Mouse (Mus musculus): ENCODE data around the gene St6galnac5. TPM values are rescaled to one million over a fixed set of nuclear protein-coding genes. Genes with fewer than 3 reads are reported as not detected.
A peak's percentile ranks its signal among the peaks of the same experiment; 100 is the strongest.

The St6galnac5 gene
- polyA plus RNA-seq (2016; fragmentation: Nextera tagmentation; extraction: Ambion mirVana): 0.05 and 0.10 TPM in 2 replicates

DNA sequence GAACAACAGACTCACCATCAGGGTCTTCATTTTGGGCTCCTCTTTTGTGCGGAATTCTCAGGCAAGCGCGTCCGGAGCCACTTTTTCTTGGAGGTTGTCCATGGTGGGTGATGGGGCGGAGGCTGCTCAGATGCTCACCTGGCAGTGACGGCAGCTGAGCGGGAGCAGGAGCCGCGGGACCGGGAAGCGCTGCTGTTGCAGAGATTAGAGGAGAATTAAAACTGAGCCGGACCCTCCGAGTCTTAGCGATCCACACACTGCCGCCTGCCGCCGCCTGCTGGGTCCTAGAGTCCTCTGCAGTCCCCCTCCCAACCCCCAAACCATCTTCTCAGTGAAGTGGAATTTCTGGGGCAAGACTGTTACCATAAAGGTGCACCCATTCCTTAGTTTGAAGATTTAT is at the start of gene St6galnac5:
TSS of gene St6galnac5 (minus strand) at position 259 of the 400 bp plus-strand sequence.
- WGBS (ENCODE audit: insufficient replicate concordance): 2% methylated on average over 17 of the region's 17 CpGs
- peak within 1 kb of the TSS; percentile 36 for H3K4me3 ChIP-seq
- no peak within 1 kb of the TSS for H3K9ac ChIP-seq
- H3K9me3 ChIP-seq (replicated peaks): no peaks in the 10 kb centered on the region
- H3K4me1 ChIP-seq: peaks cover 26% of the 10 kb centered on the region
- H3K36me3 ChIP-seq: no peaks in the 10 kb centered on the region
- no peak for ATAC-seq
- H3K27me3 ChIP-seq (replicated peaks): peaks cover 55% of the 10 kb centered on the region
- peak within 1 kb of the TSS; percentile 55 for H3K4me2 ChIP-seq
- no peak within 1 kb of the TSS for H3K27ac ChIP-seq

DNA sequence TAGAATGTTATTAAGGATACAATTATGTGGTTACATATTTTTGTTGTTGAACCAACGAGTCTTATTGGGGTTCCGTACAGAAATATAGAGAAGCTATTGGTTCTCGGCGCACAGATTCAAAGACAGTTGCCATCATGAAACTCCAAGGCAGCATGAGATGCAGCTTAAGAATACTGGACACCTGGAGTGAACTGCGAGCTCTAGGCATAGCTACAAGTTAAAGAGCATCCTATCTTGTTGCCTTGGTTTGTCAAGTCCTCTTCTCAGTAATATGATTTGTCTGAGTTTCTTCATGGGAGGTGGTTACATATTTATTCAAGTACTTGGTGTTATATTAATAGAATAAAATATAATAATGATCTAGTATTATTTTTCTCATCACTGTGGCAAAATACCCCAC is 48.7 kb upstream of the St6galnac5 start:
- Histone ChIP-seq H3K36me3 (no peaks in the 10 kb centered on the region), H3K4me1 (no peaks in the 10 kb centered on the region), H3K27me3 (replicated peaks) (no peaks in the 10 kb centered on the region), H3K4me3 (no peak overlapping the region), H3K4me2 (no peak overlapping the region), H3K9ac (no peak overlapping the region), H3K9me3 (replicated peaks) (no peaks in the 10 kb centered on the region), H3K27ac (no peak overlapping the region)
- no peak for ATAC-seq
- 70% methylated on average over 5 of the region's 5 CpGs for WGBS (ENCODE audit: insufficient replicate concordance)

DNA sequence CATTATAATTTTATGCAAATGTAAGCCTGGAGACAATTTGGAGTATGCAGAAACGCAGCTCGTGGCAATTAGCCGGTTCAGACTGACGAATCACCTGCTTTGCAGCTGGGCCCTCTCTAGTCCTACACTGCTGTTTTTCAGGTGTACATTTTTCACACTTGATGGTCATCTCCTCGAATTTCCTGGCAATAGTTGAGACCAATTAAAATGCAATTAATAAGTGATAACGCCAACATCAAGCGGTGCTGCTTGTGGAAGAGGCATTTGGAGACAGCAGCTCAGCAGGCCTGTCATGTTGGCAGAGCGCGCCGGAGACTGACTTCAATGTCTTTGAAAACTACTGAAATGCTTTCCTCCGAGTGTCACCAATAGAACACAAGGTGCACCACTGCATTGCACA is 42.0 kb upstream of the St6galnac5 start:
- Histone ChIP-seq H3K9ac (no peak overlapping the region), H3K4me1 (no peaks in the 10 kb centered on the region), H3K4me3 (no peak overlapping the region), H3K27me3 (replicated peaks) (no peaks in the 10 kb centered on the region), H3K4me2 (no peak overlapping the region), H3K27ac (no peak overlapping the region), H3K9me3 (replicated peaks) (no peaks in the 10 kb centered on the region), H3K36me3 (no peaks in the 10 kb centered on the region)
- no peak for ATAC-seq
- 75% methylated on average over 11 of the region's 11 CpGs for WGBS (ENCODE audit: insufficient replicate concordance)

DNA sequence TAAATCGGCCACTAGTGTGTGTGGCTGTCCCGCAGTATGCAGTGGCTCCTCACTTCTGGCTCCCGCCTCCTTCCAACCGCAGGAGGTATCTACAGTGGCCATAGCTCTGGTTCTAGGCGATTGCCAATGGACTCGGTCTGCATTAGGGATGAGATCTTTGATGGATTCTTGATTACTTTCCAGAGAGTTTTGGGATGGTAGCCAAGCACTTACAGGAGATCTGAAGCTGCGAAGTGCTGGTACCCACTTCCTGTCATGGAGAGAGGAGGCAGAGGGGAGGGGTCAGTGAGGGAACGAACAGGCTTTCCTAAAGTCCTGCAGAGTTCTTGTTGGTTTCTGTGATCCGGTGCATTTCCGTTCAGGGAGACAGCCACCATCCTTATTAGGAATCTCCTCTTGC is 36.0 kb upstream of the St6galnac5 start:
- Histone ChIP-seq H3K27ac (no peak overlapping the region), H3K36me3 (no peaks in the 10 kb centered on the region), H3K4me2 (no peak overlapping the region), H3K4me1 (no peaks in the 10 kb centered on the region), H3K9ac (no peak overlapping the region), H3K9me3 (replicated peaks) (no peaks in the 10 kb centered on the region), H3K27me3 (replicated peaks) (0 out of 2 replicates have a peak, but pooled peaks cover 5% of the 10 kb centered on the region), H3K4me3 (no peak overlapping the region)
- no peak for ATAC-seq
- 59% methylated on average over 10 of the region's 10 CpGs for WGBS (ENCODE audit: insufficient replicate concordance)

DNA sequence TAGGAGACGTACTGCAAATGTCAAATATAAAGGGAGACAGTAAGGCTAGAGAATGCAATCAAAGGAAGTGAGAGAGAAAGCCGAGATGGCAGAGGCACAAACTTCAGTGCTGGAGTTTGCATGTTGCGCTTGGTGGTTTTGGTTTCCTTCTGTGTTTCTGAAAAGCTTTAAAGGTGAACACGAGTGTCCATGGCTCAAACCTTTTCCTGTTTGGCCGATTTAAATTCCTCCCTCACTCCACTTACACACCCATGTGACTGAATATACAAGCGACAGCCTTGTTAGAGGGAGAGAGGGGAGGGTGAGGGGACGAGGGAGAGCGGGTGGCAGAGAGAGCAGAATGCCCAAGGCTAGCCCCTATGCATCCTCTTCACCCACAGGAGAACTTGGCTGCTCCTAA is 34.3 kb upstream of the St6galnac5 start:
- no peak overlapping the region for H3K4me2 ChIP-seq
- no peaks in the 10 kb centered on the region for H3K36me3 ChIP-seq
- H3K27me3 ChIP-seq (replicated peaks): 0 out of 2 replicates have a peak, but pooled peaks cover 5% of the 10 kb centered on the region
- no peaks in the 10 kb centered on the region for H3K4me1 ChIP-seq
- no peaks in the 10 kb centered on the region for H3K9me3 ChIP-seq (replicated peaks)
- 49% methylated on average over 8 of the region's 8 CpGs for WGBS (ENCODE audit: insufficient replicate concordance)
- no peak for ATAC-seq
- no peak overlapping the region for H3K27ac ChIP-seq
- no peak overlapping the region for H3K4me3 ChIP-seq
- H3K9ac ChIP-seq: no peak overlapping the region

DNA sequence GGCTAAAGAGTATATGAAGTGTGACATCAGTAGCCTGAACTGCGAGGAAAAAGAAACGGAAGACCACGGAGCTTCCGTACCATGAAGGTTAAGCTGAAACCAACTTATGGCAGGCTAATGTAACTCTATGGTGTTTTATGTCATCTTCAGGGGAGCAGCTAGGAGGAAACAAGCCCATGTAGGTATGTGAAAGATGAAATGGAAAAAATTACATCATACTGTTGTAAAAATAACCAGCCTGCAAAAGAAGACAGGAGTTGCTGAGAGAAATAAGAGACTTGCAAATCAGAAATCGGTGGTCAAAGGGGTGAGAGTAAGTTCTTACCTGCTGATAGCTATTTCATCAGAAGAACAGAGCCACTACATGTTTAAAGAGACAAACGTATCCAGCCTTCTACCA is 24.8 kb upstream of the St6galnac5 start:
- no peak for ATAC-seq
- no peak overlapping the region for H3K4me2 ChIP-seq
- H3K9me3 ChIP-seq (replicated peaks): no peaks in the 10 kb centered on the region
- no peaks in the 10 kb centered on the region for H3K27me3 ChIP-seq (replicated peaks)
- no peaks in the 10 kb centered on the region for H3K4me1 ChIP-seq
- no peak overlapping the region for H3K4me3 ChIP-seq
- H3K9ac ChIP-seq: no peak overlapping the region
- no peaks in the 10 kb centered on the region for H3K36me3 ChIP-seq
- no peak overlapping the region for H3K27ac ChIP-seq
- 75% methylated on average over 6 of the region's 6 CpGs for WGBS (ENCODE audit: insufficient replicate concordance)

DNA sequence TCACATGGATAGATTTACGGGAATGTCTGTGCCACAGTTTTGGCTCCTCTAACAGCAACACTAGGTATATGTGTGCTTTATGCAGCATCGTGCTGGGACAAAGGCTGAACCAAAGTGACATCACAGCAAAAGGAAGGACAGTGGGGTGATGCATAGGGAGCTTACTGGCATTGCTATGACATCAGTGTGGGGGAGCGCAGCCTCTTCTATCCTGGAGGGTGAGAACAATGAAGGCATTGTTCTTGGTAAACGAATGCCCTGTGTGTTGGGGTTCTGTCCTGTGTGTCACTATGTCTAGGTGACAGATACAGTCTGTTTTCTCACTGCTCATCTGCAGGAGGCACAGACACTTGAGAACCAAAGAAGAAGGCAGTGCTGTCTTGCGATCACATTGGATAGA is 16.9 kb upstream of the St6galnac5 start:
- H3K4me1 ChIP-seq: no peaks in the 10 kb centered on the region
- no peaks in the 10 kb centered on the region for H3K9me3 ChIP-seq (replicated peaks)
- H3K36me3 ChIP-seq: no peaks in the 10 kb centered on the region
- 62% methylated on average over 5 of the region's 5 CpGs for WGBS (ENCODE audit: insufficient replicate concordance)
- no peaks in the 10 kb centered on the region for H3K27me3 ChIP-seq (replicated peaks)
- H3K9ac ChIP-seq: no peak overlapping the region
- no peak overlapping the region for H3K4me3 ChIP-seq
- H3K4me2 ChIP-seq: no peak overlapping the region
- H3K27ac ChIP-seq: no peak overlapping the region
- ATAC-seq: no peak

DNA sequence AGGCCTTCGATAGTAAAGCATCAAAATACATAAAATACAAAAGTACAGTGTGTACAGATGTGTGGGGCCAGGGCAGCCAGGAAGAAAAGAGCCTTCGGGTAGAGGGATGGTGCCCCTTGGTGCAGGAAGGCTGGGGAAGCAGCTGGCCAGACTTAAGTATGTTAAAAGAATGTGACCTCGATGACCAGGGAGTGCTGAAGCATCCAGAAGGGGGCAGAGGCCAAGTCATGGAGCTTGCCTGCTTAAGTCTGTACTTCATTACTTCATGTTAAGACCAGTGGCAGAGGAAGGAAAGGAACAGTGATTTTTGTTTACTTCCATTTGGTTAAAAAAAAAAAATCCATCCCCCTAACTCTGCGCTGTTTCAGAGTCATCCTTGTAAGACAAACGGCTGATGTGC is 16.1 kb upstream of the St6galnac5 start:
- H3K36me3 ChIP-seq: no peaks in the 10 kb centered on the region
- WGBS (ENCODE audit: insufficient replicate concordance): 62% methylated on average over 5 of the region's 5 CpGs
- H3K4me2 ChIP-seq: no peak overlapping the region
- ATAC-seq: no peak
- H3K9ac ChIP-seq: no peak overlapping the region
- H3K27ac ChIP-seq: no peak overlapping the region
- no peaks in the 10 kb centered on the region for H3K4me1 ChIP-seq
- H3K4me3 ChIP-seq: no peak overlapping the region
- no peaks in the 10 kb centered on the region for H3K9me3 ChIP-seq (replicated peaks)
- H3K27me3 ChIP-seq (replicated peaks): no peaks in the 10 kb centered on the region

DNA sequence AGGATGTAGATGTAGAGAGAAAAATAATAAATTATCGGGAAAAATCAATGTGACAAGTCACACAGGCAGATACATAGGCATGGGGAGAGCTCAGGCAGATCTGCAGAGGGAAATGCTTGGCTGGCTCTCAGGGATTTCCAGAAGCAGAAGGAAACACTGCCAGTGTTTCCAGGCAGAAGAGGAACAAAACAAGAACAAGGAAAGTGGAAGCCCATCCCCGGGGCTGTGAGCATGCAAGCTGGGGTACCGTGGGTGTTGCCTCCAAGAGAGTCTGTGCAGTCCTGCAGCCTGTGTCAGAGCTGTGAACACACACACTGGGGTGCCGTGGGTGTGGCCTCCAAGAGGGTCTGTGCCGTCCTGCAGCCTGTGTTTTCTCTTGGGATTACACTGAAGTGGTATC is 11.6 kb upstream of the St6galnac5 start:
- WGBS (ENCODE audit: insufficient replicate concordance): 42% methylated on average over 5 of the region's 5 CpGs

DNA sequence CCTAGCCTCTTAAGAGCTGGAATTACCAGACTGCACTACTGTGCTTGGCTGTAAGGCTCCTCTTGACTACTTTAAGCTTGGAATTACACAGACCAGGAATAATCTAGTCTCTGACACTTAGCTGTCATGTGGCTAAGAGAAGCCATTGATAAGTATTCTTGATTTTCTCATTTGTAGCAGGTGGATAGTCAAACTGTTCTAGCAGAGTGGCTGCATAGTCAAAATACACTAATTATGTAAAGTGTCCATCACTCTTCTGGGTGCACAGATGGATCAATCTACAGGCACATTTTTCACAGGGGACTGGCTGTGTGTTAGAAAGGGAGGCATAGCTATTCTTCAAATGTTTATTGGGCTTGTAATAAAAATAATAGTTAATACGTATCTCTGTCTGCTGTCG is 8.7 kb upstream of the St6galnac5 start:
- Histone ChIP-seq H3K4me3 (no peak overlapping the region), H3K9me3 (replicated peaks) (no peaks in the 10 kb centered on the region), H3K4me2 (no peak overlapping the region), H3K27me3 (replicated peaks) (no peaks in the 10 kb centered on the region), H3K27ac (no peak overlapping the region), H3K9ac (no peak overlapping the region), H3K4me1 (no peaks in the 10 kb centered on the region), H3K36me3 (no peaks in the 10 kb centered on the region)
- no peak for ATAC-seq
- WGBS (ENCODE audit: insufficient replicate concordance): 75% methylated on average over 2 of the region's 2 CpGs

More for the DNA sequence above, 11.6 kb upstream of the St6galnac5 start:
- Histone ChIP-seq H3K4me2 (no peak overlapping the region), H3K27me3 (replicated peaks) (no peaks in the 10 kb centered on the region), H3K9me3 (replicated peaks) (no peaks in the 10 kb centered on the region), H3K4me3 (no peak overlapping the region), H3K36me3 (no peaks in the 10 kb centered on the region), H3K9ac (no peak overlapping the region), H3K27ac (no peak overlapping the region), H3K4me1 (no peaks in the 10 kb centered on the region)
- ATAC-seq: no peak

DNA sequence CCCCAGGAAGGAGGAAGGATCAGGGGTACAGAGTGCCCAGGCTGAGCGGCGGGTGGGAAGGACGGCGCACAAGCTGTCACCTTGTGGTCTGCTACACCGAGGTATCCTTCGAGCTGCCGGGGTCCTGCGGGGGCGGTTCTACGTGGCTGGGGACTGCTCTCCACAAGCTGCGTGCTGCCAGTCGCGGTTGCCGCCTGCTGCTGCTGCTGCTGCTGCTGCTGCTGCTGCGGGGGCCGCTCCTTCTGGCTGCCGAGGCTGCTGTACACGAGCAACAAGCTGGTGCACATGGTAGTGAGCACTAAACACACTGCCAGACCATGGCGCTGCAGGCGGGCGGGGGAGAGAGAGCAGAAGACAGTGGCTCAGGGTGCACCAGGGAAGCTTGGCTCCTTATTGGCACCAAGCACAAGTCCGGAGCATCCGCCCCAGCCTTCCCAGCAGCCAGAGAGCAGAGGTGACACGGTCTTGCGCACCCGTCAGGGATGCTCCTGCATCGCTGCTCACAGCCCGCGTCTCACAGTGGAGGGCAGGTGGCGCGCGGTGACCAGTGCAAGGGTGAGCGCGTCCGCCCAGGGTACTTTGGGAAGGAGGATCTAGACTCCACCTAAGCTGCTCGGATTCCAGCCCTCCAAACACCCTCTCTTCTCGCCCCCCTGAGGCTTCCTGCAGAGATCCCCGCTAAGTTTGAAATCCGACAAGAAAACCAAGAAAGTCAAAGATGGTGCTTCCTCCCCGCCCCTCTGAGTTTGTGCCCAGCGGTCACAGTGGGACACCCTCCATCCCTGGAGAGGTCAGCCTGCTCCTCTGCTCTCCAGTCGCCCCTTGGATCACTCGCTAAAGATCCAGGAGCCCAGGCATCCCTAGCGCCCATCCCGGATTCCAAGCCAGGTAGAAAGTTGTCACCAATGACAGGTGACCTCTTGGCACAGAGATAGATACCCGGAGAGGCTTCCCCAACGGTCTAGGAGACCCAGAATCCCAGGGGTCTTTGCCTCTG is 770 bp downstream of the St6galnac5 start:
- Histone ChIP-seq H3K4me1 (peaks cover 26% of the 10 kb centered on the region), H3K9me3 (replicated peaks) (no peaks in the 10 kb centered on the region), H3K4me3 (peak overlapping the region; percentile 36), H3K27me3 (replicated peaks) (peaks cover 58% of the 10 kb centered on the region), H3K4me2 (peak overlapping the region; percentile 55), H3K27ac (no peak overlapping the region), H3K36me3 (no peaks in the 10 kb centered on the region), H3K9ac (no peak overlapping the region)
- WGBS (ENCODE audit: insufficient replicate concordance): 1% methylated on average over 47 of the region's 47 CpGs
- ATAC-seq: no peak

DNA sequence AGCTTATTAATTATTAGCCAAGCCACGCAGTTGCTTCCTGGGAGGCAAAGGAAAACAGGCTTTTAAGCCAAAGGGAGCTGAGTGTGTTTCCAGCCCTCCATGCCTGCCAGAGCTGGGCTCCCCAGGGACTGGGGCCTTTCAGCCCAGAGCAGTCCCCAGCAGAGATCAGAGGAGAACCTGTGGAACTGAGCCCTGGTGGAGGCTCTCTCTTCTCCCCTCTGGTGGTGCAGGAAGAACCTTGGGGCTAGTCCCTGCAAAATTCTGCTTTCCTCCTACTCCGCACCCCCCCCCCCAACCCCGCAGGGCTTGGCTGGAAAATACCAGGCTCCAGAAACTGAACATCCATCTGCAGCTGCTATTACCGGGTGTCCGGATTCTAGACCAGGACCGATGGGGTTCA is 1.6 kb downstream of the St6galnac5 start:
- Histone ChIP-seq H3K4me2 (peak overlapping the region; percentile 55; the same call in 1 of the 2 replicates), H3K36me3 (no peaks in the 10 kb centered on the region), H3K9ac (no peak overlapping the region), H3K4me3 (no peak overlapping the region), H3K4me1 (peaks cover 26% of the 10 kb centered on the region), H3K9me3 (replicated peaks) (no peaks in the 10 kb centered on the region), H3K27me3 (replicated peaks) (peaks cover 58% of the 10 kb centered on the region), H3K27ac (no peak overlapping the region)
- no peak for ATAC-seq
- 25% methylated on average over 6 of the region's 6 CpGs for WGBS (ENCODE audit: insufficient replicate concordance)
